Mouse (Mus musculus): ENCODE measurements around the gene Trim62.

Trim62 gene

GRCm38 (mm10) chr4:128958849-128959248 lies 75.5 kb downstream of the Trim62 start:
- no peak for DNase-seq (ENCODE audit: low read depth, low spot score)

GRCm38 (mm10) chr4:128959676-128960075 lies 76.3 kb downstream of the Trim62 start:
- no peak for DNase-seq (ENCODE audit: low read depth, low spot score)
